Mouse (Mus musculus) G1E (cell line): ENCODE data around the gene Nfatc2.

ENCODE experiments used
- CTCF ChIP-seq: IDR thresholded peaks from 2 replicates; pipeline ENCODE4 v1.5.1; 2012; ENCODE audit warnings: low read depth, low read length, inconsistent platforms, mixed read lengths
- GATA1 ChIP-seq: IDR thresholded peaks from 2 replicates; pipeline ENCODE4 v1.6.1; 2012; ENCODE audit warnings: borderline replicate concordance, low read length, inconsistent platforms, mixed read lengths
- GATA2 ChIP-seq: IDR thresholded peaks from 2 replicates; pipeline ENCODE4 v1.6.1; 2012; ENCODE audit warnings: low read depth, low read length, inconsistent platforms, borderline replicate concordance
- POLR2AphosphoS5 ChIP-seq: IDR thresholded peaks from 2 replicates; pipeline ENCODE4 v1.6.1; 2012; ENCODE audit warnings: low read depth, low read length, inconsistent platforms; ENCODE audit not compliant: insufficient replicate concordance

DNA sequence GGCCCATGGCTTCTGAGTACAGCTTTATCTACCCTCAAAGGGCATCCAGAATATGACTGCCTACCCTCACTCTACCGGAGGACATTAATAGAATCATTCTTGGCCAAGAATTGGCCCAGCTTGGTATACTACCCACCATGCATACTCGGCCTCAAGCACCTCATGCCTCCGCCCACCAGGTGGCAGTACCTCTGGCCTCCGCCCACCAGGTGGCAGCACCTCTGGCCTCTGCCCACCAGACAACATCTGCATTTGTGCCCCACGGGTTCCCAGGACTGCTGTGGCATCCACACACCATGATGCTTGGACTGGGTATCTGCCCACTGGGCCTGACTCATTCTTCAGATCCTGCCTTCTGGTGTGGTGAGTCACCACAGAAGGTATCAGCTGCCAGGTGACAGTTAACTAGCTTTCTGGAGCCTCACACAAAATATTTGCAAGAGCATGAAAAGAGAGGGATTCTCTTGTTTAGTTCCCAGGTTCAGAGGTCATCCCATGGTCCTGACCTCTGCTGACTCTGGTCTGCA, 173.0 kb downstream of the Nfatc2 start:
- TF ChIP-seq CTCF: no peak
- no peak for TF ChIP-seq GATA2
- TF ChIP-seq GATA1: no peak
- no peak for TF ChIP-seq POLR2AphosphoS5
